Mouse (Mus musculus): ENCODE data around the gene Mrpl32.

GRCm38 (mm10) chr13:14639998-14640397 lies 27.0 kb upstream of the Mrpl32 start:
- TF ChIP-seq POLR2A (IDR thresholded peaks at IDR 0.05; ENCODE audit: control insufficient read depth, extremely low read depth, insufficient read depth, low read length, poor library complexity) (no peak), CTCF (IDR thresholded peaks at IDR 0.05; ENCODE audit: borderline replicate concordance, control insufficient read depth, extremely low read depth, insufficient read depth, low read length, poor library complexity) (no peak)
